Mouse (Mus musculus) cerebral cortex, adult 2 months (tissue): ENCODE measurements around the gene Naa16.

Source experiments
- WGBS: fragments of 180-500 bp; shearing (Covaris S2); methylation state at CpG from one replicate; pipeline ENCODE4 v1.1.7; 2018; 5-methylcytosine and 5-hydroxymethylcytosine counted together

Naa16 gene

GRCm38 (mm10) chr14:79296201-79296600 lies 94.4 kb downstream of the Naa16 start:
- WGBS: 80% methylated on average over 7 of the region's 7 CpGs

- WGBS: 76% methylated on average over 9 of the region's 9 CpGs
Observed at GRCm38 (mm10) chr14:79295579-79295978, 95.0 kb downstream of the Naa16 start.

- 77% methylated on average over 5 of the region's 5 CpGs for WGBS
Observed at GRCm38 (mm10) chr14:79294950-79295349, 95.6 kb downstream of the Naa16 start.

GRCm38 (mm10) chr14:79294051-79294814 lies 96.3 kb downstream of the Naa16 start:
- 67% methylated on average over 8 of the region's 8 CpGs for WGBS

- 46% methylated on average over 12 of the region's 16 CpGs for WGBS
Observed at GRCm38 (mm10) chr14:79293119-79293780, 97.3 kb downstream of the Naa16 start.

- WGBS: 83% methylated on average over 4 of the region's 4 CpGs
Observed at GRCm38 (mm10) chr14:79291629-79292028, 98.9 kb downstream of the Naa16 start.

GRCm38 (mm10) chr14:79290683-79291425 lies 99.7 kb downstream of the Naa16 start:
- 33% methylated on average over 15 of the region's 15 CpGs for WGBS

GRCm38 (mm10) chr14:79289909-79290308 lies 100.7 kb downstream of the Naa16 start:
- 59% methylated on average over 9 of the region's 9 CpGs for WGBS

GRCm38 (mm10) chr14:79288280-79288679 lies 102.3 kb downstream of the Naa16 start:
- WGBS: 55% methylated on average over 3 of the region's 3 CpGs

GRCm38 (mm10) chr14:79287251-79287863 lies 103.2 kb downstream of the Naa16 start:
- WGBS: 83% methylated on average over 7 of the region's 7 CpGs

- WGBS: 94% methylated on average over 5 of the region's 5 CpGs
Observed at GRCm38 (mm10) chr14:79285549-79285948, 105.0 kb downstream of the Naa16 start.

- WGBS: 91% methylated on average over 4 of the region's 4 CpGs
Observed at GRCm38 (mm10) chr14:79284616-79285015, 106.0 kb downstream of the Naa16 start.

GRCm38 (mm10) chr14:79283952-79284351 lies 106.6 kb downstream of the Naa16 start:
- 61% methylated on average over 7 of the region's 7 CpGs for WGBS

GRCm38 (mm10) chr14:79281894-79282553 lies 108.6 kb downstream of the Naa16 start:
- 94% methylated on average over 9 of the region's 9 CpGs for WGBS

GRCm38 (mm10) chr14:79280456-79280855 lies 110.1 kb downstream of the Naa16 start:
- WGBS: 91% methylated on average over 9 of the region's 9 CpGs

GRCm38 (mm10) chr14:79279494-79279893 lies 111.1 kb downstream of the Naa16 start:
- 88% methylated on average over 1 of the region's 1 CpGs for whole genome bisulfite sequencing

GRCm38 (mm10) chr14:79278927-79279326 lies 111.7 kb downstream of the Naa16 start:
- WGBS: 97% methylated on average over 4 of the region's 4 CpGs

GRCm38 (mm10) chr14:79277922-79278321 lies 112.7 kb downstream of the Naa16 start:
- 73% methylated on average over 7 of the region's 7 CpGs for WGBS

GRCm38 (mm10) chr14:79275870-79276395 lies 114.6 kb downstream of the Naa16 start:
- 94% methylated on average over 8 of the region's 8 CpGs for WGBS

GRCm38 (mm10) chr14:79275441-79275840 lies 115.1 kb downstream of the Naa16 start:
- WGBS: 66% methylated on average over 3 of the region's 3 CpGs
